Mouse (Mus musculus) left cerebral cortex, postnatal 10 days (tissue): ENCODE measurements around the gene Treml2. TPM values are rescaled to one million over a fixed set of nuclear protein-coding genes. Genes with fewer than 3 reads are reported as not detected.
A peak's percentile ranks its signal among the peaks of the same experiment; 100 is the strongest.
"Not testable (repeated sequence)": the region's sequence is repeated elsewhere in the genome, so short reads cannot be mapped to it uniquely, and the experiment has no call there.

Experiments
- DNase-seq, 2 experiments: peaks; one replicate each; pipeline ENCODE4 v3.0.0; 2021 to 2022; ENCODE audit warnings: low spot score in 2 of 2, mixed read lengths in 1 of 2; ENCODE audit errors: extremely low spot score in 1 of 2
- intact Hi-C: fragments of 180-260 bp; cut with DNase I; formaldehyde crosslinking; loops from one replicate; pipeline ENCODE4 v1.15.1; 2025
- total RNA-seq, 2 experiments: library from RNA; stranded (reverse); gene quantifications; 2 replicates each; pipeline ENCODE4 v1.2.3; 2021

Gene Treml2
- total RNA-seq, 2 experiments from 2014 or later = 0.36 to 0.51 TPM

GRCm38 (mm10) chr17:48280943-48281738 lies 18.2 kb upstream of the Treml2 start:
- intact Hi-C loops = no loop called here
- DNase-seq = no peak

- peak in 1 of 2 experiments; percentile 43 for DNase-seq
- intact Hi-C loops = no loop called here
Observed at GRCm38 (mm10) chr17:48281739-48282085, 17.6 kb upstream of the Treml2 start.

GRCm38 (mm10) chr17:48286765-48287164 lies 12.5 kb upstream of the Treml2 start:
- intact Hi-C loops = loop anchor here (5.0 kb wide), 1 partner anchor 41 kb away; no protein-coding TSS in a partner anchor
- no peak for DNase-seq

DNA sequence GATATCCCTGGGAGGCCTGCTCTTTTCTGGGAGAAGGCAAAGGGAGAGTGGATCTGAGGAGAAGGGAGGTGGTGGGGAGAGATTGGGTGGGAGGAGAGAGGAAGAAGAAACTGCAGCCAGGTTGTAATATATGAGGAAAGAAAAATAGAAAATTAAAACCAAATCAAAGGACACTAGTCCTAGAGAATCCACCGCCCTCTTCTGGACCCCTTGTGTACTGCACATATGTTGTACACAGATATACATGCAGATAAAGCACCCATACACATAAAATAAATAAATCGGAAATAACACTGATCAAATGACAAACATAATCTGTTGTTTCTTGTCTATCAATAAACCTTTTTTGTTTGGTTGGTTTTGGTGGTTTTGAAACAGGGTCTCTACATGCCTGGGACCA lies 12.0 kb upstream of the Treml2 start:
- no peak for DNase-seq
- intact Hi-C loops = loop anchor here (5.0 kb wide), 1 partner anchor 40 kb away; no protein-coding TSS in a partner anchor

- intact Hi-C loops = no loop called here
- no peak for DNase-seq
Observed at GRCm38 (mm10) chr17:48293500-48294194, 5.7 kb upstream of the Treml2 start.

DNA sequence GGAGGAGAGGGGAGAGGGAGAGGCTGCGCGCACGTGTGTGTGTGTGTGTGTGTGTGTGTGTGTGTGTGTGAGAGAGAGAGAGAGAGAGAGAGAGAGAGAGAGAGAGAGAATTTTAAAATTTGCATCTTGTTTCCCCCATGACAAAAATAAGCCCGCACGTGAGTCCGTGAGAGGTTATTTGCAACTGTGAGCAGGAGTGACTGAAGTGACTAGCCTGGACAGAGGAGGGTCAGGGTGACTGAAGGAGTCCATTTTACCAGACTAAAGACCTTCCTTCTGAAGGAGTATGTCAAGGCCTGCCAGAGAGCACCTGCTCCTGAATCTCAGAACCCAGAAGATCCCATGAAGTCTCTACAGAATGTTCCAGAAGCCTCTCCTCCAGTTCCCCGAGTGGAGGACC lies 458 bp downstream of the Treml2 start:
- no peak for DNase-seq
- intact Hi-C loops = no loop called here

GRCm38 (mm10) chr17:48300199-48300598 lies 901 bp downstream of the Treml2 start:
- no peak for DNase-seq
- intact Hi-C loops = no loop called here

DNA sequence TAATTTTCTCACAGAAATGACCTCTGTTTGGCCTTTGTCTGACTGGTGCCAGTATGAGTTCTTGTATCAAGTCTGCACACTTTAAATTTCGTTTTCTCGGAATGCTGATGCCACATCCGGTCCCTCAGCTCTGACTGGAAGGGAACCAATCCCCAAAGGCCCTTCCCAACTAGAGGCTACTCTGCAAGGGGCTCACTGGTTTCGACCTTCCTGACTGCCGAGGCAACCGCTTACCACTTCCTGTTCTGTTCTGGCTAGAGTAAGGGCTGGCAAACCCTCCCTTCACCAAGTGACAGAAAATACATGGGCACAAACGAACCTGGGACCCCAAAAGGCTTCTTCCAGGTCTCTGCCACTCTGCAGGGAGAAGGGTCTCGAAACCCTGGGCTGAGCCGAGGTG lies 1.6 kb downstream of the Treml2 start:
- intact Hi-C loops = no loop called here
- no peak for DNase-seq

DNA sequence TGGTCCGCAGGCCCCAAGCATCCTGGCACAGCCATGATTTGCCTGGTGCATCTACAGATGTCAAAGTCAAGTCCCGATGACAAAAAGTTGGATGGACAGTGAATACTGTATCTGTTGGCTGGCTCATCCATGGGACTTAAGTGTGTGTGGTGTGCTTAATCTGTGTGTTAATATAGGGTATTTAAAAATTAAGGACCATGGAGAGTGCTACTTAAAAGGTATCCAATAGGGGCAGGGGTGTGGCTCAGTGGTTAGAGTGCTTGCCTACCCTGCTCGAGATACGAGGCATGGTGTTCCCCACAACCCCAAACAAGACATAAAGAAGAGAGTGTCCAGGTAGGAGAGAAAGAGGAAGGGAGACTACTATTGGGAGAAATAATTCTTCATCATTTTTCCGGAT lies 2.5 kb downstream of the Treml2 start:
- intact Hi-C loops = no loop called here
- no peak for DNase-seq

GRCm38 (mm10) chr17:48312124-48312523 lies 12.8 kb downstream of the Treml2 start:
- DNase-seq = no peak
- intact Hi-C loops = no loop called here

DNA sequence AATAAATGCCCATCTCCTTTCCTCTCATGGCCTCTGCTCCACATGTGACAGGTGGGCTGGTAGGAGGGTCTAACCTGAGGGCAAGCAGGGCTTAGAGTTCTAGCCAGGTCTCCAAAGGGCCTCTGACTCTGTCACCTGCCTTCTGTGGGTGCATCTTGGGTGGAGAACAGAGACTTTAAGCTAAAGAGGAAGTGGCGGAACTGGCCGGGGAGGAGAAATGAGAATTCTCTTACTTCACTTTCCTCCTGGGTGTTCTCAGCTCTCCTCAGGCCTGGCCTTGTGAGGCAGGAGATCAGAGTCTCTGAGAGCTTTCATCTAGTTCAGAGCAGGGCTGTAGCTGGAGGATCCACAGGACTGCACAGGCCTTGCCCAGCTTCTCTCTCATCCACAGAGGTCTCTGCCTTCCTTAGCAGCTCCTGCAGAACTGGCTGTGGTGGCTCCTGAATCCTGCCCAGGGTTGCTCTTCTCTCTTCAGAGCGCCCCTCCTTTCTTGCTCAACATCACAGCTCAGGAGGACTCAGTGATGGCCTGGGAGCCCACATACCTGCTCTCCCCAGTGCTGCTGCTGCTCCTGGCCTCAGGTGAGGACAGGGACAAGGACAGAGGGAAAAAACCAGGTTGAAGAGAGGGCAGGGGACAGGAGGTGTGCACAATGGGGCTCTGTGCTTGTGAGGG lies 16.7 kb downstream of the Treml2 start, which contains the start of gene B430306N03Rik:
B430306N03Rik (plus strand) TSS at position 237 of the 675 bp plus-strand sequence.
- DNase-seq, intact Hi-C loops: not testable (repeated sequence)

DNA sequence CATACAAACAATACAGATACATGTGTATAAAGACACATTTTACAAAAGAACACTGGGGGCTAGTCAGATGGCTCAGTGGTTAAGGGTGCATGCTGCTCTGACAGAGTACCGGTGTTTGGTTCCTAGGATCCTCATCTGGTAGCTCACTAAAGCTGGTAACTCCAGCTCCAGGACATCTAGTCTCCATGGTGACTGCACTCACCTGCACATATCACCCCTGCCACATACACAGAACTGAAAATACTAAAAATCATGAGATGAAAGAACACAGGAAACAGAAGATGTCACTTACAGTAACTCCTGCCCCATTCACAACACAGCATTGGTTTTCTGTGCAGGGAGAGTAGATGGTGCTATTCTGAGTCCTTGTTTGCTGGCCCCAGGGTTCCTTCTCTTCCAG lies 19.4 kb downstream of the Treml2 start:
- intact Hi-C loops = no loop called here
- DNase-seq = no peak

GRCm38 (mm10) chr17:48321279-48321678 lies 22.0 kb downstream of the Treml2 start:
- no peak for DNase-seq
- intact Hi-C loops = no loop called here

DNA sequence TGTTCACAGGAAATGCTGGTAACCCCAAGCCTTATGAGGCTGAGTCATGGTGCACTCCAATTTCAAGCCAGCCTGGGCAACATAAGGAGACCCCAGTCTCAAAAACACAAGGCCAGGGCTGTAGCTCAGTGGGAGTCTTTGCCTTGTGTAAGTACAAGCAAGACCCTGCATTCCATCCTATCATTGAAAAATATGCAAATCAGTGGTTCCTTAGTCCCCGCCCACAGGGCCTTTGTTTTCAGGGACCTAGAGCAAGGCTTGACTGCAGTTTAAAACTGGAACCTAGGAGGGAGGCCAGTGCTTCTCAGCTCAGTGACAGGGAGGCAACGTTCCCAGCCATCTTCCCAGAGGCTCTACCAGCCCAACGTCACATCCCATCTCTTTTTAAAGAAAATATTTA lies 23.9 kb downstream of the Treml2 start:
- DNase-seq = no peak
- intact Hi-C loops = no loop called here

GRCm38 (mm10) chr17:48324258-48324657 lies 25.0 kb downstream of the Treml2 start:
- no peak for DNase-seq
- intact Hi-C loops = no loop called here

DNA sequence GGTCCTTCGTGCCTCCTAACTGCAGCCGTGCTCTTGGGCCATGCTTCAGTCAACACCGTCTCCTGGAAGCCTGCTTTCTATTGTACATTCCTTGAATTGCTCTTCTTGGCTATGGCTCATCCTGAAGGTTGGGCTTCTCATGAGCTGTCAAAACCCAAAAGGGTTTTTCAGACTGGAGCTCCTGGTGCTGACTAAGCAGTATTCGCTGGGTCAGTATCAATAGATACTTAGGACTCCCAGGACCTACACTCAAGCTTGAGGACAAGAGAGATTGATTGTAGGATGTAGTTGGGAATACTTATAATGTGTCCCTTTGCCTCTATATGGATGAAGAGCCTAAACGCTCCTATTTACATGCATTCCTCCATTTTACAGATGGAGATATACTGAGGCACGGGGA lies 25.8 kb downstream of the Treml2 start:
- intact Hi-C loops = loop anchor here (5.0 kb wide), 1 partner anchor 38 kb away; no protein-coding TSS in a partner anchor
- DNase-seq = no peak

DNA sequence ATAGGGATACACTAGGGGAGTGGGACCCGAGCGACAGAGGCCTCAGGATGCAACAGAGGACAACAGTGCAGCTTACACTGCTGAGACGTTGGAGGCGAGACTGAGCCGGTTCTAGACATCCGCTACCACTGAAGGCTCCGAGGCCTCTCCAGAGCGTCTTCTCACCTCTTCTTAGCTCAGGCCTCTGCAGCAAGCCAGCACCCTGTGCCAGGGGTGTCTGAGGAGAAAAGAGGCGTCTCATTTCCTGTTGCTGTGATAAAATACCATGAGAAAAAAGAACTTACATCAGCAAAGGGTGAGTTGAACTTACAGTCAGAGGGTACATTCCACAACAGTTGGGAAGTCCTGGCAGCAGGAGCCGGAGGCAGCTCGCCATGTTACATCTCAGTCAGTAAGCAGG lies 26.3 kb downstream of the Treml2 start:
- intact Hi-C loops = loop anchor here (5.0 kb wide), 1 partner anchor 38 kb away; no protein-coding TSS in a partner anchor
- no peak for DNase-seq

DNA sequence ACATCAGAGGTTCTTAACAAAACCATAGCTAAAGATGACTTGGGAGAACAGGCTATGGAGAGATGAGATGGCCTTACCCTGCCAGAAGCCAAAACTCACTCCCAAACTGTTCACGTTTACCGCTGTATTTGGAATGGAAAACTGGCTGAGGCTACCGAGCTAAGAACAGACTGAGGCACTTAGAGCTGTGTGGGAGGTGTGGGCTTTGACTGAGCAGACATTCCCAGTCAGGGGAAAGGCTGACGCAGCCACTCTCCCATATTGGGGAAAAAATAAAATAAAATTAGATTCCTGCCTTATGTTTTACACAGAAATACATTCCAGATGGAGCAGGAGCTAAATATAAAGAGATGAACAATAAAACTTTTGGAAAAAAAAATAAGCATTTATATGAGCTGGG lies 27.4 kb downstream of the Treml2 start:
- DNase-seq = peak in 1 of 2 experiments; percentile 83
- intact Hi-C loops = loop anchor here (5.0 kb wide), 1 partner anchor 39 kb away; no protein-coding TSS in a partner anchor

- DNase-seq = no peak
- intact Hi-C loops = no loop called here
Observed at GRCm38 (mm10) chr17:48332524-48332923, 33.2 kb downstream of the Treml2 start.
